In the genomic region with DNA sequence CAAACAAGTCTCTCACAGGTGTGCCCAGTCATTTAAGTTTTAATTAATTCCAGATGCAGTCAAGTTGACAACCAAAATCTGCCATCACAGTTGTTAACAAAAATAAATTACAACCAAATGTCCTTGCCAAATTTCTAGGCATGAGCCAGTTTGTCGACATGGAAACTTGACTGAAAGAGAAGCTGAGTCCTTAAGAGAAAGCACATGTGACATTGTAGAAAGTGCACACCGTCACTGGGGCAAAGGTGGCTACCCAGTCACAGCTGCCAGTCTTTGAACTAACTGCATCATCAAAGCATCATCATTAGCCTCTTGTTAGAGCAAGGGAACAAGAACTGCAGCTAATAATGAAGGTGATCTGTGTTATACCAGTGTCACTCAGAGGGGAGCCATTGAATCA, we compare ENCODE assay signal across 27 mouse cellular contexts.
DNase-seq lines count a peak whose midpoint lies in the region; ATAC-seq lines count a peak whose summit lies in the region.
"Had no signal": no experiment of that assay in that cellular context is flagged by ENCODE, and none has a peak within 500 bp of the region (broad histone marks: within the 10 kb centered on the region; RNA-seq: fewer than 3 reads in every experiment).

No protein-coding gene starts in this region.

- H3K4me2 ChIP-seq in hindbrain, embryonic 12.5 days (replicated peaks), result no peak overlapping the region
- H3K4me2 ChIP-seq in hindbrain, embryonic 16.5 days (ENCODE audit: low read length), result no peak overlapping the region
- H3K4me2 ChIP-seq in embryonic facial prominence, embryonic 12.5 days (replicated peaks), result no peak overlapping the region
- H3K4me2 ChIP-seq in neural tube, embryonic 14.5 days (ENCODE audit: low read depth, low read length), result no peak overlapping the region
- H3K4me2 ChIP-seq: heart, embryonic 11.5 days; liver, embryonic 12.5 days had no signal

- H3K9me3 ChIP-seq in hindbrain, embryonic 12.5 days (replicated peaks), result no peaks in the 10 kb centered on the region
- no peaks in the 10 kb centered on the region for H3K9me3 ChIP-seq in hindbrain, embryonic 16.5 days (ENCODE audit: control insufficient read depth, low read length)
- H3K9me3 ChIP-seq in embryonic facial prominence, embryonic 12.5 days, result no peaks in the 10 kb centered on the region
- H3K9me3 ChIP-seq in neural tube, embryonic 14.5 days (ENCODE audit: control insufficient read depth, low read length), result no peaks in the 10 kb centered on the region
- H3K9me3 ChIP-seq: forebrain, embryonic 10.5 days; liver, embryonic 12.5 days; midbrain, embryonic 10.5 days had no signal

- no peak overlapping the region for H3K4me3 ChIP-seq in hindbrain, embryonic 12.5 days
- H3K4me3 ChIP-seq in hindbrain, embryonic 16.5 days (ENCODE audit: low read length), result no peak overlapping the region
- H3K4me3 ChIP-seq in embryonic facial prominence, embryonic 12.5 days, result no peak overlapping the region
- no peak overlapping the region for H3K4me3 ChIP-seq in neural tube, embryonic 14.5 days (ENCODE audit: low read depth, low read length)
- H3K4me3 ChIP-seq: forebrain, embryonic 10.5 days; limb, embryonic 12.5 days; liver, embryonic 12.5 days; midbrain, embryonic 10.5 days had no signal

- no peaks in the 10 kb centered on the region for H3K36me3 ChIP-seq in hindbrain, embryonic 12.5 days
- no peaks in the 10 kb centered on the region for H3K36me3 ChIP-seq in hindbrain, embryonic 16.5 days (ENCODE audit: control insufficient read depth, insufficient read depth, low read length)
- H3K36me3 ChIP-seq in embryonic facial prominence, embryonic 12.5 days, result no peaks in the 10 kb centered on the region
- H3K36me3 ChIP-seq in neural tube, embryonic 14.5 days (ENCODE audit: control insufficient read depth, insufficient read depth, low read length), result no peaks in the 10 kb centered on the region
- H3K36me3 ChIP-seq: forebrain, embryonic 10.5 days; G1E; limb, embryonic 12.5 days; liver, embryonic 12.5 days; midbrain, embryonic 10.5 days had no signal

- no peak overlapping the region for H3K9ac ChIP-seq in hindbrain, embryonic 12.5 days
- H3K9ac ChIP-seq in hindbrain, embryonic 16.5 days (ENCODE audit: low read depth, low read length), result no peak overlapping the region
- no peak overlapping the region for H3K9ac ChIP-seq in embryonic facial prominence, embryonic 12.5 days
- no peak overlapping the region for H3K9ac ChIP-seq in neural tube, embryonic 14.5 days (replicated peaks; ENCODE audit: low read depth, low read length)
- H3K9ac ChIP-seq: forebrain, postnatal 0 days; limb, embryonic 12.5 days; liver, embryonic 12.5 days had no signal

- 0 out of 2 replicates have a peak overlapping the region, but pooled peaks have one; percentile 77 for H3K27ac ChIP-seq in hindbrain, embryonic 12.5 days
- no peak overlapping the region for H3K27ac ChIP-seq in hindbrain, embryonic 16.5 days (ENCODE audit: low read depth, low read length)
- 0 out of 2 replicates have a peak overlapping the region, but pooled peaks have one; percentile 60 for H3K27ac ChIP-seq in embryonic facial prominence, embryonic 12.5 days
- peak overlapping the region; percentile 84 for H3K27ac ChIP-seq in neural tube, embryonic 14.5 days (ENCODE audit: low read depth, low read length)
- H3K27ac ChIP-seq: forebrain, embryonic 10.5 days; limb, embryonic 12.5 days; liver, embryonic 12.5 days; midbrain, embryonic 10.5 days had no signal

- WGBS in hindbrain, embryonic 12.5 days, result 54% methylated on average over 2 of the region's 2 CpGs
- WGBS in hindbrain, embryonic 16.5 days, result 35% methylated on average over 2 of the region's 2 CpGs
- 20% methylated on average over 2 of the region's 2 CpGs for WGBS in embryonic facial prominence, embryonic 12.5 days
- 32% methylated on average over 2 of the region's 2 CpGs for WGBS in neural tube, embryonic 14.5 days

- ATAC-seq in hindbrain, embryonic 12.5 days (ENCODE audit: low FRiP score), result no peak
- ATAC-seq in hindbrain, embryonic 16.5 days, result no peak
- no peak for ATAC-seq in embryonic facial prominence, embryonic 12.5 days (ENCODE audit: insufficient number of reproducible peaks, insufficient read depth, low FRiP score, low TSS enrichment)
- no peak for ATAC-seq in neural tube, embryonic 14.5 days (ENCODE audit: low read depth)
- ATAC-seq: forebrain, postnatal 0 days; liver, embryonic 12.5 days; midbrain, embryonic 16.5 days; Patski had no signal

- DNase-seq in embryo, embryonic 11 days, result peak; percentile 56
- no peak for DNase-seq in layer of hippocampus, adult 9-10 months (ENCODE audit: low spot score)
- DNase-seq in right cerebral cortex, postnatal 14 days, result no peak
- DNase-seq: adrenal gland, adult 2 months; B cell, adult 2 months; cerebellum, adult 11 months; cerebellum, adult 9-11 months; forebrain, postnatal 0 days; kidney, adult 11 months; kidney, postnatal 4 days; lung, adult 18-20 months; lung, postnatal 10 days; right cerebral cortex, postnatal 25 days; spleen, adult 18-20 months had no signal

- no peaks in the 10 kb centered on the region for H3K27me3 ChIP-seq in hindbrain, embryonic 12.5 days
- no peaks in the 10 kb centered on the region for H3K27me3 ChIP-seq in hindbrain, embryonic 16.5 days (replicated peaks; ENCODE audit: control insufficient read depth, insufficient read depth, low read length)
- no peaks in the 10 kb centered on the region for H3K27me3 ChIP-seq in embryonic facial prominence, embryonic 12.5 days
- no peaks in the 10 kb centered on the region for H3K27me3 ChIP-seq in neural tube, embryonic 14.5 days (ENCODE audit: control insufficient read depth, insufficient read depth, low read length)
- H3K27me3 ChIP-seq: CH12.LX; limb, embryonic 12.5 days; Patski had no signal

- peaks cover 10% of the 10 kb centered on the region for H3K4me1 ChIP-seq in hindbrain, embryonic 12.5 days
- H3K4me1 ChIP-seq in hindbrain, embryonic 16.5 days (ENCODE audit: control insufficient read depth, insufficient read depth, low read depth, low read length), result peaks cover 21% of the 10 kb centered on the region
- H3K4me1 ChIP-seq in embryonic facial prominence, embryonic 12.5 days, result peaks cover 18% of the 10 kb centered on the region
- H3K4me1 ChIP-seq in neural tube, embryonic 14.5 days (ENCODE audit: control insufficient read depth, insufficient read depth, low read length), result peaks cover 11% of the 10 kb centered on the region
